Mouse (Mus musculus): ENCODE data around the gene Pcdh20. TPM values are rescaled to one million over a fixed set of nuclear protein-coding genes. Genes with fewer than 3 reads are reported as not detected.

The Pcdh20 gene
- polyA plus RNA-seq (2016; fragmentation: Nextera tagmentation; extraction: Ambion mirVana), result 2.0 and 2.6 TPM in 2 replicates

- Histone ChIP-seq H3K27me3 (peaks cover 29% of the 10 kb centered on the region; the same call in 1 of the 2 replicates), H3K27ac (no peak within 1 kb of the TSS), H3K4me2 (peak within 1 kb of the TSS; percentile 86), H3K9ac (peak within 1 kb of the TSS; percentile 26; the same call in 1 of the 2 replicates), H3K4me3 (replicated peaks) (peak within 1 kb of the TSS; percentile 49), H3K36me3 (replicated peaks) (no peaks in the 10 kb centered on the region), H3K9me3 (no peaks in the 10 kb centered on the region), H3K4me1 (peaks cover 23% of the 10 kb centered on the region)
- peak; percentile 84 for ATAC-seq (ENCODE audit: low FRiP score)
- 2% methylated on average over 29 of the region's 29 CpGs for WGBS
Measured at GRCm38 (mm10) chr14:88470495-88471434, at the start of gene Pcdh20. Gene Pcdh20 (minus strand): TSS chr14:88471396.

GRCm38 (mm10) chr14:88479909-88480308 is 8.7 kb upstream of the Pcdh20 start:
- 46% methylated on average over 3 of the region's 3 CpGs for WGBS
- ATAC-seq (ENCODE audit: low FRiP score), result peak; percentile 55; the same call in 1 of the 2 replicates
- Histone ChIP-seq H3K27me3 (no peaks in the 10 kb centered on the region), H3K9me3 (no peaks in the 10 kb centered on the region), H3K9ac (no peak overlapping the region), H3K4me3 (replicated peaks) (no peak overlapping the region), H3K4me1 (no peaks in the 10 kb centered on the region), H3K36me3 (replicated peaks) (no peaks in the 10 kb centered on the region), H3K4me2 (no peak overlapping the region), H3K27ac (no peak overlapping the region)

- Histone ChIP-seq H3K36me3 (replicated peaks) (no peaks in the 10 kb centered on the region), H3K4me3 (replicated peaks) (peak overlapping the region; percentile 49), H3K9me3 (no peaks in the 10 kb centered on the region), H3K27ac (no peak overlapping the region), H3K9ac (peak overlapping the region; percentile 26; the same call in 1 of the 2 replicates), H3K27me3 (peaks cover 29% of the 10 kb centered on the region; the same call in 1 of the 2 replicates), H3K4me1 (peaks cover 23% of the 10 kb centered on the region), H3K4me2 (peak overlapping the region; percentile 86)
- under 1% methylated on average over 9 of the region's 9 CpGs for WGBS
- peak; percentile 40; the same call in 1 of the 2 replicates for ATAC-seq (ENCODE audit: low FRiP score)
Measured at GRCm38 (mm10) chr14:88469956-88470355, 1.2 kb downstream of the Pcdh20 start.

GRCm38 (mm10) chr14:88469361-88469760 is 1.8 kb downstream of the Pcdh20 start:
- peak; percentile 69 for ATAC-seq (ENCODE audit: low FRiP score)
- WGBS, result 3% methylated on average over 18 of the region's 18 CpGs
- no peak overlapping the region for H3K27ac ChIP-seq
- no peaks in the 10 kb centered on the region for H3K9me3 ChIP-seq
- H3K4me3 ChIP-seq (replicated peaks), result peak overlapping the region; percentile 49
- no peaks in the 10 kb centered on the region for H3K36me3 ChIP-seq (replicated peaks)
- peaks cover 29% of the 10 kb centered on the region; the same call in 1 of the 2 replicates for H3K27me3 ChIP-seq
- peak overlapping the region; percentile 26; the same call in 1 of the 2 replicates for H3K9ac ChIP-seq
- peaks cover 23% of the 10 kb centered on the region for H3K4me1 ChIP-seq
- H3K4me2 ChIP-seq, result peak overlapping the region; percentile 86

GRCm38 (mm10) chr14:88466416-88466815 is 4.8 kb downstream of the Pcdh20 start:
- Histone ChIP-seq H3K36me3 (replicated peaks) (no peaks in the 10 kb centered on the region), H3K4me3 (replicated peaks) (no peak overlapping the region), H3K27ac (no peak overlapping the region), H3K4me2 (no peak overlapping the region), H3K4me1 (peaks cover 22% of the 10 kb centered on the region), H3K9ac (no peak overlapping the region), H3K9me3 (no peaks in the 10 kb centered on the region), H3K27me3 (peaks cover 29% of the 10 kb centered on the region; the same call in 1 of the 2 replicates)
- 92% methylated on average over 1 of the region's 1 CpGs for WGBS
- ATAC-seq (ENCODE audit: low FRiP score), result no peak

- H3K4me3 ChIP-seq (replicated peaks), result no peak overlapping the region
- H3K4me2 ChIP-seq, result no peak overlapping the region
- no peak overlapping the region for H3K27ac ChIP-seq
- no peaks in the 10 kb centered on the region for H3K36me3 ChIP-seq (replicated peaks)
- 68% methylated on average over 1 of the region's 1 CpGs for WGBS
- H3K9ac ChIP-seq, result no peak overlapping the region
- ATAC-seq (ENCODE audit: low FRiP score), result peak; percentile 36; the same call in 1 of the 2 replicates
- H3K9me3 ChIP-seq, result no peaks in the 10 kb centered on the region
- H3K4me1 ChIP-seq, result peaks cover 2% of the 10 kb centered on the region
- H3K27me3 ChIP-seq, result peaks cover 20% of the 10 kb centered on the region; the same call in 1 of the 2 replicates
Measured at GRCm38 (mm10) chr14:88464356-88464755, 6.8 kb downstream of the Pcdh20 start.

- Histone ChIP-seq H3K27me3 (peaks cover 10% of the 10 kb centered on the region; the same call in 1 of the 2 replicates), H3K4me3 (replicated peaks) (no peak overlapping the region), H3K4me2 (no peak overlapping the region), H3K9ac (no peak overlapping the region), H3K9me3 (no peaks in the 10 kb centered on the region), H3K36me3 (replicated peaks) (no peaks in the 10 kb centered on the region), H3K4me1 (no peaks in the 10 kb centered on the region), H3K27ac (no peak overlapping the region)
- no peak for ATAC-seq (ENCODE audit: low FRiP score)
- 86% methylated on average over 2 of the region's 2 CpGs for WGBS
Measured at GRCm38 (mm10) chr14:88463357-88463756, 7.8 kb downstream of the Pcdh20 start.

- 87% methylated on average over 3 of the region's 3 CpGs for WGBS
- Histone ChIP-seq H3K4me1 (no peaks in the 10 kb centered on the region), H3K27me3 (peaks cover 6% of the 10 kb centered on the region; the same call in 1 of the 2 replicates), H3K27ac (no peak overlapping the region), H3K4me3 (replicated peaks) (no peak overlapping the region), H3K36me3 (replicated peaks) (no peaks in the 10 kb centered on the region), H3K4me2 (no peak overlapping the region), H3K9ac (no peak overlapping the region), H3K9me3 (no peaks in the 10 kb centered on the region)
- ATAC-seq (ENCODE audit: low FRiP score), result no peak
Measured at GRCm38 (mm10) chr14:88462944-88463343, 8.3 kb downstream of the Pcdh20 start.

- no peak for ATAC-seq (ENCODE audit: low FRiP score)
- no peak overlapping the region for H3K4me2 ChIP-seq
- H3K4me1 ChIP-seq, result no peaks in the 10 kb centered on the region
- no peaks in the 10 kb centered on the region for H3K36me3 ChIP-seq (replicated peaks)
- no peak overlapping the region for H3K4me3 ChIP-seq (replicated peaks)
- WGBS, result 79% methylated on average over 3 of the region's 3 CpGs
- H3K27me3 ChIP-seq, result no peaks in the 10 kb centered on the region
- no peak overlapping the region for H3K9ac ChIP-seq
- H3K27ac ChIP-seq, result no peak overlapping the region
- H3K9me3 ChIP-seq, result no peaks in the 10 kb centered on the region
Measured at GRCm38 (mm10) chr14:88460705-88461104, 10.5 kb downstream of the Pcdh20 start.

- Histone ChIP-seq H3K9me3 (no peaks in the 10 kb centered on the region), H3K27me3 (no peaks in the 10 kb centered on the region), H3K4me1 (no peaks in the 10 kb centered on the region), H3K36me3 (replicated peaks) (no peaks in the 10 kb centered on the region), H3K4me3 (replicated peaks) (no peak overlapping the region), H3K9ac (no peak overlapping the region), H3K27ac (no peak overlapping the region), H3K4me2 (no peak overlapping the region)
- WGBS, result 84% methylated on average over 5 of the region's 5 CpGs
- no peak for ATAC-seq (ENCODE audit: low FRiP score)
Measured at GRCm38 (mm10) chr14:88443304-88443703, 27.9 kb downstream of the Pcdh20 start.

- no peak overlapping the region for H3K4me2 ChIP-seq
- H3K4me1 ChIP-seq, result no peaks in the 10 kb centered on the region
- ATAC-seq (ENCODE audit: low FRiP score), result no peak
- no peaks in the 10 kb centered on the region for H3K36me3 ChIP-seq (replicated peaks)
- H3K9ac ChIP-seq, result no peak overlapping the region
- H3K27ac ChIP-seq, result no peak overlapping the region
- H3K9me3 ChIP-seq, result no peaks in the 10 kb centered on the region
- 94% methylated on average over 7 of the region's 7 CpGs for WGBS
- no peak overlapping the region for H3K4me3 ChIP-seq (replicated peaks)
- H3K27me3 ChIP-seq, result no peaks in the 10 kb centered on the region
Measured at GRCm38 (mm10) chr14:88429393-88429792, 41.8 kb downstream of the Pcdh20 start.

- no peaks in the 10 kb centered on the region for H3K9me3 ChIP-seq
- H3K4me2 ChIP-seq, result no peak overlapping the region
- WGBS, result 88% methylated on average over 1 of the region's 1 CpGs
- H3K4me3 ChIP-seq (replicated peaks), result no peak overlapping the region
- no peak for ATAC-seq (ENCODE audit: low FRiP score)
- no peak overlapping the region for H3K9ac ChIP-seq
- H3K36me3 ChIP-seq (replicated peaks), result no peaks in the 10 kb centered on the region
- H3K27ac ChIP-seq, result no peak overlapping the region
- H3K27me3 ChIP-seq, result no peaks in the 10 kb centered on the region
- no peaks in the 10 kb centered on the region for H3K4me1 ChIP-seq
Measured at GRCm38 (mm10) chr14:88427370-88427769, 43.8 kb downstream of the Pcdh20 start.
